Mouse (Mus musculus) forebrain, embryonic 14.5 days (tissue): ENCODE measurements around the gene Ext2. TPM values are rescaled to one million over a fixed set of nuclear protein-coding genes. Genes with fewer than 3 reads are reported as not detected.

Source experiments
- ATAC-seq: fragments of 200-750 bp; cut with Nextera tagmentation; 2 replicates; pipeline ENCODE4 v1.8.0; 2017; ENCODE audit warnings: mild to moderate bottlenecking, moderate library complexity
- DNase-seq: peaks from one replicate; pipeline ENCODE4 v3.0.0-alpha.2; 2015; ENCODE audit warnings: low spot score
- H3K27ac ChIP-seq: fragments of 300-500 bp; sonication (generic); 2 replicates; pipeline ENCODE4 v1.5.1; 2014; ENCODE audit warnings: low read depth, mild to moderate bottlenecking, control low read depth, low read length, moderate library complexity
- H3K27me3 ChIP-seq: fragments of 300-500 bp; sonication (generic); replicated peaks from 2 replicates; pipeline ENCODE4 v1.6.1; 2014; ENCODE audit warnings: low read length, control low read depth, mixed read lengths; ENCODE audit not compliant: control insufficient read depth, insufficient read depth
- H3K36me3 ChIP-seq: fragments of 300-500 bp; sonication (generic); 2 replicates; pipeline ENCODE4 v1.6.1; 2014; ENCODE audit warnings: low read length, control low read depth; ENCODE audit not compliant: control insufficient read depth, insufficient read depth
- H3K4me1 ChIP-seq: fragments of 300-500 bp; sonication (generic); 2 replicates; pipeline ENCODE4 v1.6.1; 2014; ENCODE audit warnings: antibody characterized with exemption, low read length, control low read depth; ENCODE audit not compliant: control insufficient read depth, insufficient read depth
- H3K4me2 ChIP-seq: fragments of 300-500 bp; sonication (generic); 2 replicates; pipeline ENCODE4 v1.6.1; 2014; ENCODE audit warnings: mild to moderate bottlenecking, control low read depth, low read length
- H3K4me3 ChIP-seq: fragments of 300-500 bp; sonication (generic); 2 replicates; pipeline ENCODE4 v1.5.1; 2014; ENCODE audit warnings: low read depth, low read length, control low read depth
- H3K9ac ChIP-seq: fragments of 300-500 bp; sonication (generic); 2 replicates; pipeline ENCODE4 v1.6.1; 2014; ENCODE audit warnings: mild to moderate bottlenecking, low read length, control low read depth, moderate library complexity
- H3K9me3 ChIP-seq: fragments of 300-500 bp; sonication (generic); replicated peaks from 2 replicates; pipeline ENCODE4 v1.6.1; 2016; ENCODE audit warnings: low read length, control low read depth, mixed read lengths; ENCODE audit not compliant: control insufficient read depth
- WGBS: fragments of 180-500 bp; shearing (Covaris S2); extraction: QIAGEN DNeasy Blood & Tissue Kit; methylation state at CpG from one replicate; pipeline ENCODE4 v1.1.7; 2014; 5-methylcytosine and 5-hydroxymethylcytosine counted together
- polyA plus RNA-seq: library from polyadenylated mRNA; unstranded; fragments of >200 nt; fragmentation: Nextera tagmentation; extraction: Ambion mirVana; gene quantifications from 2 replicates; pipeline ENCODE4 v1.2.1, GENCODE M21; 2014

Gene Ext2
- polyA plus RNA-seq, 1 experiment from 2014 or later, result 53.1 TPM

DNA sequence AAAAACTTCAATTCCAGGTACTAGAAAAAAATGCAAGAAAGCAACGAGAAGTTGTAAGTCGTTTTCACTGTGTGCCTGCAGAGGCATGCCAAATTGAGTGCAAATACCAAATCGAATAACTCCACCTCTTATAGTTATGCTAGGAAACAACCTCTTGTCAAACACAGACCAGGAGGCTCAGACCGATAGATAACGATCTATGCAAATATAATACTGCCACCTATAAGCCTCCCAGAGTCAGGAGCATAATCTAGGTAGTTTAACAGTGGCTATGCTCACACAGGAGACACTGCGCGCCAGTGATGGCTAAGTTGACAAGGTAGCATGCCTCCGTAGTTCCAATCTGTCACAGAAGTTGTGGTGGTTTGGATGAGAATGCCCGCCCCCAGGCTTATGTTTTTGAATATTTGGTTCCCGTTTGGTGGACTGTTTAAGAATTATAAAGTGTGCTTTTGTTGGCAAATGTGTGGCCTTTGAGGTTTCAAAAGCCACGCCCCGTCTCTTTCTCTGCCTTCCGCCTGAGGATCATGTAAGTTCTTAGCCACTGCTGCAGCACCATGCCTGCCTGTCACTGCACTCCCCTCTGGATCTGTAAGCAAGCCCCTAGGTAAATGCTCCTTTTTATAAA is 28.1 kb upstream of the Ext2 start:
- Histone ChIP-seq H3K27me3 (no peaks in the 10 kb centered on the region; the same call in 1 of the 2 replicates), H3K36me3 (peaks cover 13% of the 10 kb centered on the region), H3K9me3 (no peaks in the 10 kb centered on the region), H3K27ac (no peak overlapping the region), H3K4me3 (peak overlapping the region; percentile 65; the same call in 1 of the 2 replicates), H3K4me1 (peaks cover 9% of the 10 kb centered on the region; the same call in 1 of the 2 replicates), H3K9ac (0 out of 2 replicates have a peak overlapping the region, but pooled peaks have one; percentile 78), H3K4me2 (peak overlapping the region; percentile 70)
- WGBS, result 47% methylated on average over 13 of the region's 13 CpGs
- no peak for ATAC-seq
- no peak for DNase-seq

DNA sequence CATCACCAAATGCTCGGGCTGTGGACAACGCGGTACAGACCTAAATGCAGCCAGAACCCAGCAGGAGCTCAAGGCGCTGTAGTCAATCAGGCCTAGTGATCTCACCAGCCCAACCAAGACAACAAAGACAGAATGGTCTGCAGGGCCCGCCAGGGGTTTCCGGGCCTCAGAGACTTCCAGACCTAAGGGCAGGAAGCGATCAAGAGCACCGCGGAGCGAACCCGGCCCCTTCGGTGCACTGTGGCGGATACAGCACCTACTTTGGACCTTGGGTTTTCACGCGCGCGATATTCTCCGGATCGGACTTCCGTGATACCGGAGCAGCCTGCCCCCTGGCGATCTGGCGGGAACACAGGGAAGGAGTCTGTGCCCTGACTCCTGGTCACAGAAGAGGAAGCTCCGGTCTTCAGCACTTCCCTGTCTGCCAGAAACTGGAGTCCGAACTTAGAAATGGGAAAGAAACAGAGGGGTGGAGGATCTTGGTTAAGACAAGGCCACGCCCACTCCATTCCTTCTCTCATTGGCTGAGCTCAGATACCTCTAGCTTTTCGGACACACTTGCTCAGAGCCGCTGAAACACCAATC is 27.2 kb upstream of the Ext2 start, which contains the start of gene Accs:
Gene Accs, minus strand, starts transcription at position 439 of the 585 bp plus-strand sequence.
- under 1% methylated on average over 28 of the region's 28 CpGs for WGBS
- Histone ChIP-seq H3K4me1 (peaks cover 9% of the 10 kb centered on the region; the same call in 1 of the 2 replicates), H3K9me3 (no peaks in the 10 kb centered on the region), H3K27me3 (no peaks in the 10 kb centered on the region), H3K9ac (peak within 1 kb of the TSS; percentile 78), H3K27ac (peak within 1 kb of the TSS; percentile 74), H3K36me3 (peaks cover 17% of the 10 kb centered on the region), H3K4me2 (peak within 1 kb of the TSS; percentile 70), H3K4me3 (peak within 1 kb of the TSS; percentile 65)
- DNase-seq (peak; percentile 91), ATAC-seq (peak; percentile 89)

DNA sequence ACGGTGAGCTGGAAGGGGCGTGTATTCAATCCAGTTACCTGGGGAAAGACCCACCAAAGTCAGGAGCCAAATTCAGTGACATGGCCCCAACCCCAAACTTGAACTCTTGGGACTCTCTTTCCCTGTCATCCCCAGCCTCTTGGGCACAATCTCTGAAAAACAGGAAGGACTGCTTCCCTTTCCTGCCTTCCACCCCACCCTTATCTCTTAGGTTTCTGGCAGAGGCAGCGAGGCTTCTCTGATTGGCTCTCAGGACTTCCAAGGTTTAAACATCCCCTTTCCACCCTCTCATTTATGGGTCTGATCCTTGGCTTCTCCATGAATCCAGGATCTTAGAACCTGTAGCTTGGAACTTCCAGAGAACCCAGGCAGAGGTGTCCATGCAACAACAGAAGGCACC is 19.0 kb upstream of the Ext2 start:
- no peak for ATAC-seq
- no peak overlapping the region for H3K27ac ChIP-seq
- DNase-seq, result no peak
- no peaks in the 10 kb centered on the region for H3K4me1 ChIP-seq
- H3K9me3 ChIP-seq, result no peaks in the 10 kb centered on the region
- WGBS, result 98% methylated on average over 3 of the region's 3 CpGs
- H3K27me3 ChIP-seq, result no peaks in the 10 kb centered on the region
- no peak overlapping the region for H3K9ac ChIP-seq
- no peak overlapping the region for H3K4me2 ChIP-seq
- H3K36me3 ChIP-seq, result peaks cover 73% of the 10 kb centered on the region
- no peak overlapping the region for H3K4me3 ChIP-seq

DNA sequence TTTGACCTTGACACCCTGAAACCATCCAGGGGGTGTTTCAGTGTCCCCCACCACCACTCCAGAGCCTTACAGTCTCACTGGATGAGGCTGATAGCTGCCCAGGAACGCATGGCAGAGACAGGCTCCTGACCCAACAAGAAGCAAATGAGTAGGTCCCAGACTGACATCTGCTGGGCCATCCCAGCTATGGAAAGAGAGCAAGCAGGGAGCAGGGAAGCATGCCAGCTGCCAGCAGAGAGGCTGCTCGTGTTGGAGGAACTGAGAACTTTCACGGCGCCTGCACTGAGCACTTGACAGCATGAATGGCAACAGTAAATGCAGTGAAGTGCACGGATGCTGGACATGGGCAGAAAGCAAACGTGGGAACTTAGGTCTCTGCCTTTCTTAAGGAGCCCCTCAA is 17.7 kb upstream of the Ext2 start:
- Histone ChIP-seq H3K4me2 (no peak overlapping the region), H3K27ac (no peak overlapping the region), H3K9ac (no peak overlapping the region), H3K4me3 (no peak overlapping the region), H3K4me1 (no peaks in the 10 kb centered on the region), H3K36me3 (peaks cover 75% of the 10 kb centered on the region), H3K27me3 (no peaks in the 10 kb centered on the region), H3K9me3 (no peaks in the 10 kb centered on the region)
- 71% methylated on average over 6 of the region's 6 CpGs for WGBS
- no peak for ATAC-seq
- no peak for DNase-seq

DNA sequence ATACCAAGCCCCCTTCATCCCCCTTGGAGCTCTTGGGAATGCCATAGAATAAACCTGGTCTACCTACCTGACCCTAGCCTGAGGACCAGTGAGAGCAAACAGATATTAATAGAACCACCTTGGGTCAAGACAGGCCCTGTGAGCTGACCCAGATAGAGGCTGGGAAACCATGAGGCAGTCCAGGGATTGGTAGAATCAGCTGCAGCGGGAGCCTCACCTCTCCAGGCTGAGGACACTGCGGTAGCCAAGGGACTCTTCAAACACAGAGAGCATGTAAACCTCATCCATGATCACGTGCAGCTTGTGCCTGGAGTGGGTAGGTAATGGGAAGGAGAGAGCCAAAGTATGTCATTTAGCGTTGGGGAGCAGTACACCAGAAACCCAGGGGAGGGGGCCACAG is 16.6 kb upstream of the Ext2 start:
- ATAC-seq, result no peak
- no peak overlapping the region for H3K4me2 ChIP-seq
- 94% methylated on average over 4 of the region's 4 CpGs for WGBS

DNA sequence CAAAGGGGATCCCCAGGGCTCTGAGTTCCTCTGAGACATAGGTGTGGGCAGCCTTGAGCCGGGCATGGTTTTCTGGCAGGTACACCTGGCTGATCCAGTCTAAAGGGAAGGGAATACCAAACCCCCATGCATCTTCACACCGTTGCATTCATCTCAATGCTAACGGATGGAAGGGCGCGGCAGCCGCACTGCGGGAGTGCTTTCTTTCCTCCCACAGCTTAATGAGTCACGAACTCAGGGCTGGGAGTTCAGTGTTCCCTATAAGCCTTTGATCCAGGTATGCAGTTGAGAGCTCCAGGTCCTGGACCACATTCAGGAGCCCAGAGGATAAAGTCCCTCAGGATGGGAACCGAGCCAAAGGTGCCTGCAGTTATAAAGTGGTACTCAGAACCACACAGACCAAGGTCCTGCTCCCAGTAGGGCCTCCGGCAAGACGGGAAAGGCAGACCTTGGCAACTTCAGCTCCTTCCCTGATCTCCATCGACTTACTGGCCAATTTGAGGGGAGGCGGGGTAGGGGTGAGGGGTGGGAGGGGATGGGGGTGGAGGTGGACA is 13.9 kb upstream of the Ext2 start:
- H3K9ac ChIP-seq, result no peak overlapping the region
- H3K27ac ChIP-seq, result no peak overlapping the region
- H3K36me3 ChIP-seq, result peaks cover 49% of the 10 kb centered on the region
- no peak overlapping the region for H3K4me3 ChIP-seq
- no peak for ATAC-seq
- WGBS, result 63% methylated on average over 13 of the region's 13 CpGs
- H3K4me2 ChIP-seq, result no peak overlapping the region
- DNase-seq, result no peak
- H3K9me3 ChIP-seq, result no peaks in the 10 kb centered on the region
- H3K4me1 ChIP-seq, result no peaks in the 10 kb centered on the region
- H3K27me3 ChIP-seq, result no peaks in the 10 kb centered on the region

More for the DNA sequence above, 16.6 kb upstream of the Ext2 start:
- Histone ChIP-seq H3K4me1 (no peaks in the 10 kb centered on the region), H3K9me3 (no peaks in the 10 kb centered on the region), H3K9ac (no peak overlapping the region), H3K27ac (no peak overlapping the region), H3K27me3 (no peaks in the 10 kb centered on the region), H3K4me3 (no peak overlapping the region), H3K36me3 (peaks cover 68% of the 10 kb centered on the region)
- no peak for DNase-seq

DNA sequence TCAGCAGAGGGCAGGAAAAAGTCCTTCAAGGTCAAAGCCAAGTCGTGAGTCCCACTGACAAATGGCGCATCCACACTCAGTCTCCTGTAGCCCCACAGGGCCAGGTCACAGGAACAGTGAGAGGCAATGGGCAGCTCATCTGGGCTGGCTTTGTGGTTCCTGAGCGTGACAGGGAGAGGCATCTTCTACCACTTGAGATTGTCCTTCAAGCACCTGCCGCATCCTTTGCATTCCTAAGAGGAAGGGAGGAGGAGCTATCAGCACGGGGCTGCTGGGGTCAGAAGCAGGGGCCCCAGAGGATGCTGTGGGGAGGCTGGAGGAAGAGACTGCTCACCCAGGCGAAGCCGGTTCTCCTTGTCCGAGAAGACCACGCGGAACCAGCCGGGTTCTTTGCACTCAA is 13.2 kb upstream of the Ext2 start:
- no peaks in the 10 kb centered on the region for H3K9me3 ChIP-seq
- H3K4me1 ChIP-seq, result no peaks in the 10 kb centered on the region
- H3K4me3 ChIP-seq, result no peak overlapping the region
- no peak for DNase-seq
- 87% methylated on average over 11 of the region's 11 CpGs for WGBS
- no peak for ATAC-seq
- no peak overlapping the region for H3K9ac ChIP-seq
- H3K27me3 ChIP-seq, result no peaks in the 10 kb centered on the region
- no peak overlapping the region for H3K4me2 ChIP-seq
- H3K36me3 ChIP-seq, result peaks cover 42% of the 10 kb centered on the region
- no peak overlapping the region for H3K27ac ChIP-seq

DNA sequence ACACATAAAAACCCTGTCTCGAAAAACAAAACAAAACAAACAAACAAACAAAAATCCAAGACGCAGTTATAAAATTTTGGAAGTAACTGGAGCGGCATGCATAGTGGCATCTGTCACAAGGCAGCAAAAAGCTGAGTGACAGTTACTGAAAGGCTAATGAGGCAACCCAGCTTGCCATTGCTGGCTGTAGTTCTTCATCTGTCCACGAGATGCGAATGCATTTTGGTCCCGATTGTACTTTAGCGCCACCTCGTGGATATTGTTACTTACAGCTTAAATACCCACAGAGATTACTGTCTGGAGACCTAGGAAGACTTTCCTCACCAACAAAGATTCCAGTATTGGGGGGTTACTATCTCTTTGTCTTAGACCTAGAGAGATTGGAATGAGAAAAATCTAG is 1.2 kb upstream of the Ext2 start:
- WGBS, result 18% methylated on average over 8 of the region's 8 CpGs
- Histone ChIP-seq H3K27ac (no peak overlapping the region), H3K9ac (no peak overlapping the region), H3K27me3 (no peaks in the 10 kb centered on the region), H3K9me3 (no peaks in the 10 kb centered on the region), H3K4me2 (no peak overlapping the region), H3K4me3 (no peak overlapping the region), H3K4me1 (peaks cover 7% of the 10 kb centered on the region), H3K36me3 (0 out of 2 replicates have a peak, but pooled peaks cover 4% of the 10 kb centered on the region)
- peak; percentile 19; the same call in 1 of the 2 replicates for ATAC-seq
- DNase-seq, result peak; percentile 97

DNA sequence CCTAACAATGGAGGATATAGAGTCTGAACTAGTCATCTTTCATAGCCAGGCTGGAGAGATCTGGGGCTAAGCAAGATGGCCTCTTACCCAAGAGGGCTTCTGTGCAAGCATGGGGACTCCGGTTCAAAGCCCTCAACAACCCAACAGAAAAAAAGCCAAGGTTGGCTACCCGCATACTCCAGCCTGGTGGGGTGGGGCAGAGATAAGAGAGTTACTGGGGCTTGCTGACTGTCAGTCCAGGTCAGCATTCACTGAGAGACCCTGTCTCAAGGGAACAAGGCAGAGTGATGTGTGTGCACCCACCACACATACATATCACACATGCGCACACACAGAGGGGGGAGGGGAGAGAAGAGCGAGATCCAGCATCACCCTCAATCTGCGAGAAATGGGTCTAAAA is 4.6 kb downstream of the Ext2 start:
- Histone ChIP-seq H3K36me3 (peaks cover 11% of the 10 kb centered on the region), H3K27me3 (no peaks in the 10 kb centered on the region), H3K9me3 (no peaks in the 10 kb centered on the region), H3K9ac (no peak overlapping the region), H3K4me3 (no peak overlapping the region), H3K27ac (no peak overlapping the region), H3K4me1 (peaks cover 7% of the 10 kb centered on the region), H3K4me2 (no peak overlapping the region)
- ATAC-seq (no peak), DNase-seq (no peak)
- 95% methylated on average over 5 of the region's 5 CpGs for WGBS
